Mouse (Mus musculus) brain, embryonic 14.5 days (tissue): ENCODE results near the gene Keap1.

Experiments used
- CTCF ChIP-seq: fragments of 200-500 bp; IDR thresholded peaks from 2 replicates; pipeline ENCODE4 v1.5.1; 2012; ENCODE audit warnings: inconsistent platforms, mild to moderate bottlenecking, moderate library complexity, borderline replicate concordance; ENCODE audit not compliant: insufficient read depth, insufficient read length; ENCODE audit errors: extremely low read depth
- POLR2A ChIP-seq: fragments of 200-500 bp; IDR thresholded peaks from 2 replicates; pipeline ENCODE4 v1.6.1; 2012; ENCODE audit warnings: mild to moderate bottlenecking, inconsistent platforms, borderline replicate concordance; ENCODE audit not compliant: poor library complexity, insufficient read depth, insufficient read length, severe bottlenecking; ENCODE audit errors: extremely low read depth

GRCm38 (mm10) chr9:21286753-21287152 is 47.6 kb upstream of the Keap1 start:
- TF ChIP-seq POLR2A = no peak
- TF ChIP-seq CTCF = no peak
